Mouse (Mus musculus) G1E (cell line): Measurements from ENCODE around the gene Wwox.

Source experiments
- CTCF ChIP-seq: IDR thresholded peaks from 2 replicates; pipeline ENCODE4 v1.5.1; 2012; ENCODE audit warnings: low read depth, low read length, inconsistent platforms, mixed read lengths
- GATA1 ChIP-seq: IDR thresholded peaks from 2 replicates; pipeline ENCODE4 v1.6.1; 2012; ENCODE audit warnings: borderline replicate concordance, low read length, inconsistent platforms, mixed read lengths
- GATA2 ChIP-seq: IDR thresholded peaks from 2 replicates; pipeline ENCODE4 v1.6.1; 2012; ENCODE audit warnings: low read depth, low read length, inconsistent platforms, borderline replicate concordance
- POLR2AphosphoS5 ChIP-seq: IDR thresholded peaks from 2 replicates; pipeline ENCODE4 v1.6.1; 2012; ENCODE audit warnings: low read depth, low read length, inconsistent platforms; ENCODE audit not compliant: insufficient replicate concordance
- TAL1 ChIP-seq: conservative IDR thresholded peaks from 2 replicates; pipeline ENCODE4 v1.6.1; 2012; ENCODE audit warnings: low read depth, low read length, inconsistent platforms, mixed read lengths

DNA sequence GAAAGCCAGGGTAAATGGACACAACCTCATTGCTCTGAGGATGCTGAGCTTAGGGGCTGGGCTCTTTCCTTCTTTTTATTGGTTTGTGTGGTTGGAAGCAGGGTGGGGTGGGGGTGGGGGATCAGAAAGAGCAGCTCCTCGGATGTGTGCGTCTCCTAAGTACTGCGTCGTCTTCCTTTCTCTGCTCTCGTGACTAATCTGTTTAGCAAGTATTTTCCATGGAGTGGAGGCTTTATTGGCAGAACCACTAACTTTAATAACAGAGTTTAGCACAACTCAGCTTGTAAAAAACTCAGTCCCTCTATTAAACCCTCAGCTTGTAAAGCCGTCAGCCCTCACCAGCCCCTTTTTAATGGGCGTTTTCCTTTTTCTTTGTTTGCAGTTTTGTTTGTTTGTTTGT is 762.3 kb downstream of the Wwox start:
- TF ChIP-seq CTCF: no peak
- TF ChIP-seq GATA2: no peak
- TF ChIP-seq GATA1: no peak
- no peak for TF ChIP-seq TAL1
- no peak for TF ChIP-seq POLR2AphosphoS5
